9 mouse cellular contexts compared by ENCODE assay signal in genomic region chr10:63954308-63954930, GRCm38 (mm10). TPM values are rescaled to one million over a fixed set of nuclear protein-coding genes. Genes with fewer than 3 reads are reported as not detected.
DNase-seq lines count a peak whose midpoint lies in the region; ATAC-seq lines count a peak whose summit lies in the region.
"Had no signal": no experiment of that assay in that cellular context is flagged by ENCODE, and none has a peak within 500 bp of the region (broad histone marks: within the 10 kb centered on the region; RNA-seq: fewer than 3 reads in every experiment).

No protein-coding gene starts in this region.

- no peak overlapping the region for H3K9ac ChIP-seq in midbrain, embryonic 16.5 days (ENCODE audit: low read depth, low read length)

- H3K4me3 ChIP-seq in midbrain, embryonic 10.5 days, result no peak overlapping the region
- no peak overlapping the region for H3K4me3 ChIP-seq in midbrain, embryonic 16.5 days (ENCODE audit: low read depth, low read length)

- ATAC-seq in midbrain, embryonic 16.5 days, result no peak

- no peaks in the 10 kb centered on the region for H3K36me3 ChIP-seq in midbrain, embryonic 10.5 days
- H3K36me3 ChIP-seq in midbrain, embryonic 16.5 days (ENCODE audit: control insufficient read depth, insufficient read depth, low read length), result no peaks in the 10 kb centered on the region

- H3K27ac ChIP-seq in midbrain, embryonic 10.5 days (replicated peaks), result peak overlapping the region; percentile 57; the same call in 1 of the 2 replicates
- H3K27ac ChIP-seq in midbrain, embryonic 16.5 days (ENCODE audit: low read length), result no peak overlapping the region

- H3K4me2 ChIP-seq in midbrain, embryonic 16.5 days (ENCODE audit: low read length), result no peak overlapping the region

- 25% methylated on average over 6 of the region's 7 CpGs for WGBS in midbrain, embryonic 10.5 days
- WGBS in midbrain, embryonic 16.5 days, result 20% methylated on average over 6 of the region's 7 CpGs

- H3K4me1 ChIP-seq in midbrain, embryonic 10.5 days, result peaks cover 6% of the 10 kb centered on the region
- H3K4me1 ChIP-seq in midbrain, embryonic 16.5 days (ENCODE audit: control insufficient read depth, insufficient read depth, low read length), result peaks cover 3% of the 10 kb centered on the region; the same call in 1 of the 2 replicates

- H3K9me3 ChIP-seq in midbrain, embryonic 10.5 days (replicated peaks), result no peaks in the 10 kb centered on the region
- no peaks in the 10 kb centered on the region for H3K9me3 ChIP-seq in midbrain, embryonic 16.5 days (replicated peaks; ENCODE audit: control insufficient read depth, low read length, poor library complexity, severe bottlenecking)

- DNase-seq in midbrain, embryonic 10.5 days (ENCODE audit: low spot score), result peak; percentile 16
- peak; percentile 59 to 68 for DNase-seq in cerebellum, postnatal 10 days
- peak; percentile 63 for DNase-seq in heart, adult 8-10 months (ENCODE audit: low spot score)
- peak; percentile 39 for DNase-seq in lung, postnatal 25 days (ENCODE audit: low spot score)
- DNase-seq in urinary bladder, postnatal 25 days (ENCODE audit: low spot score), result no peak
- no peak for DNase-seq in ovary, postnatal 10 days (ENCODE audit: low spot score)
- no peak for DNase-seq in thymus, adult 18-20 months

- no peaks in the 10 kb centered on the region for H3K27me3 ChIP-seq in midbrain, embryonic 10.5 days (ENCODE audit: low read depth, poor library complexity, severe bottlenecking)
- H3K27me3 ChIP-seq in midbrain, embryonic 16.5 days (ENCODE audit: control insufficient read depth, insufficient read depth, low read depth, low read length), result no peaks in the 10 kb centered on the region

RNA-seq across cellular contexts. Expression of gene Gm10118, which starts 27.2 kb away (rescaled TPM):
- not detected in 2 replicates for polyA plus RNA-seq in midbrain, embryonic 10.5 days (2016; fragmentation: Nextera tagmentation; extraction: Ambion mirVana)
- 1.4 and 2.4 TPM in 2 replicates for polyA plus RNA-seq in midbrain, embryonic 16.5 days (2015; fragmentation: Nextera tagmentation; extraction: Ambion mirVana)
- total RNA-seq in heart, adult 8-10 months (2022), result not detected
- total RNA-seq: adrenal gland, adult 18-20 months had no signal

Comparison
In these comparisons a context has a peak if more than half of its experiments do, and no peak if none do; other contexts are left out.
1. DNase-seq: peak in midbrain, embryonic 10.5 days (single experiment), cerebellum, postnatal 10 days (2 of 2), heart, adult 8-10 months (single experiment) and lung, postnatal 25 days (single experiment); none in urinary bladder, postnatal 25 days (single experiment), ovary, postnatal 10 days (single experiment) and thymus, adult 18-20 months (0 of 2).